Mouse (Mus musculus) small intestine, adult 2 months (tissue): ENCODE results near the gene Olfml3. TPM values are rescaled to one million over a fixed set of nuclear protein-coding genes. Genes with fewer than 3 reads are reported as not detected.

Experiments used
- H3K27ac ChIP-seq: fragments of 200-500 bp; 2 replicates; pipeline ENCODE4 v1.5.1; 2012; ENCODE audit warnings: low read depth, low read length, control low read depth, inconsistent platforms; ENCODE audit not compliant: insufficient read depth
- H3K27me3 ChIP-seq: fragments of 200-500 bp; 2 replicates; pipeline ENCODE4 v1.6.1; 2012; ENCODE audit warnings: mild to moderate bottlenecking, moderate library complexity, low read length, inconsistent platforms; ENCODE audit not compliant: control insufficient read depth, insufficient read depth
- H3K36me3 ChIP-seq: fragments of 200-500 bp; 2 replicates; pipeline ENCODE4 v1.6.1; 2012; ENCODE audit warnings: mild to moderate bottlenecking, low read length, control low read depth, inconsistent platforms; ENCODE audit not compliant: control insufficient read depth, insufficient read depth
- H3K4me1 ChIP-seq: fragments of 200-500 bp; 2 replicates; pipeline ENCODE4 v1.6.1; 2012; ENCODE audit warnings: low read length, inconsistent platforms, mixed read lengths; ENCODE audit not compliant: control insufficient read depth, insufficient read depth, insufficient read length
- H3K4me3 ChIP-seq: fragments of 200-500 bp; 2 replicates; pipeline ENCODE4 v1.5.1; 2012; ENCODE audit warnings: low read depth, mild to moderate bottlenecking, control low read depth, inconsistent platforms, low read length, moderate library complexity
- CTCF ChIP-seq: fragments of 200-500 bp; IDR thresholded peaks from 2 replicates; pipeline ENCODE4 v1.5.1; 2012; ENCODE audit warnings: low read depth, mild to moderate bottlenecking, control low read depth, inconsistent platforms, low read length, moderate library complexity, mixed read lengths; ENCODE audit not compliant: insufficient replicate concordance, insufficient read length; ENCODE audit errors: extremely low read depth
- POLR2A ChIP-seq: fragments of 200-500 bp; IDR thresholded peaks from 2 replicates; pipeline ENCODE4 v1.6.1; 2012; ENCODE audit warnings: low read depth, mild to moderate bottlenecking, control low read depth, inconsistent platforms, low read length, moderate library complexity
- WGBS: fragments of 180-500 bp; shearing (Covaris S2); methylation state at CpG from one replicate; pipeline ENCODE4 v1.1.7; 2018; 5-methylcytosine and 5-hydroxymethylcytosine counted together
- polyA plus RNA-seq: library from polyadenylated mRNA; depleted of rRNA; stranded (reverse); fragments of >200 nt; gene quantifications from 2 replicates; pipeline ENCODE4 v1.2.3, GENCODE M21; 2012

Olfml3 gene
- polyA plus RNA-seq, 1 experiment, result 5.7 TPM

- Histone ChIP-seq H3K4me3 (no peak overlapping the region), H3K36me3 (no peaks in the 10 kb centered on the region), H3K27ac (no peak overlapping the region), H3K4me1 (no peaks in the 10 kb centered on the region), H3K27me3 (no peaks in the 10 kb centered on the region)
- TF ChIP-seq CTCF (no peak), POLR2A (no peak)
- 59% methylated on average over 12 of the region's 12 CpGs for WGBS
These were observed 32.4 kb downstream of the Olfml3 start for GRCm38 (mm10) chr3:103705426-103705825.

- no peak overlapping the region for H3K4me3 ChIP-seq
- H3K4me1 ChIP-seq, result no peaks in the 10 kb centered on the region
- H3K27me3 ChIP-seq, result no peaks in the 10 kb centered on the region
- TF ChIP-seq CTCF (no peak), POLR2A (no peak)
- H3K36me3 ChIP-seq, result no peaks in the 10 kb centered on the region
- H3K27ac ChIP-seq, result no peak overlapping the region
- 69% methylated on average over 6 of the region's 6 CpGs for WGBS
These were observed 33.1 kb downstream of the Olfml3 start for GRCm38 (mm10) chr3:103704661-103705060.

- H3K27me3 ChIP-seq, result no peaks in the 10 kb centered on the region
- H3K4me3 ChIP-seq, result no peak overlapping the region
- no peak overlapping the region for H3K27ac ChIP-seq
- 89% methylated on average over 1 of the region's 1 CpGs for WGBS
- no peaks in the 10 kb centered on the region for H3K4me1 ChIP-seq
- TF ChIP-seq CTCF (no peak), POLR2A (no peak)
- no peaks in the 10 kb centered on the region for H3K36me3 ChIP-seq
These were observed 41.3 kb downstream of the Olfml3 start for GRCm38 (mm10) chr3:103696388-103696925.

GRCm38 (mm10) chr3:103695556-103695955 lies 42.2 kb downstream of the Olfml3 start:
- Histone ChIP-seq H3K4me1 (no peaks in the 10 kb centered on the region), H3K36me3 (no peaks in the 10 kb centered on the region), H3K27me3 (no peaks in the 10 kb centered on the region), H3K4me3 (no peak overlapping the region), H3K27ac (no peak overlapping the region)
- WGBS, result 54% methylated on average over 3 of the region's 3 CpGs
- TF ChIP-seq POLR2A (no peak), CTCF (no peak)

- Histone ChIP-seq H3K4me1 (no peaks in the 10 kb centered on the region), H3K36me3 (no peaks in the 10 kb centered on the region), H3K27me3 (no peaks in the 10 kb centered on the region), H3K4me3 (no peak overlapping the region), H3K27ac (no peak overlapping the region)
- no peak for TF ChIP-seq CTCF
- no peak for TF ChIP-seq POLR2A
- 67% methylated on average over 3 of the region's 3 CpGs for WGBS
These were observed 47.3 kb downstream of the Olfml3 start for GRCm38 (mm10) chr3:103690506-103690905.

GRCm38 (mm10) chr3:103689043-103689442 lies 48.8 kb downstream of the Olfml3 start:
- Histone ChIP-seq H3K36me3 (no peaks in the 10 kb centered on the region), H3K27ac (no peak overlapping the region), H3K27me3 (no peaks in the 10 kb centered on the region), H3K4me1 (no peaks in the 10 kb centered on the region), H3K4me3 (no peak overlapping the region)
- TF ChIP-seq CTCF, result no peak
- no peak for TF ChIP-seq POLR2A
- WGBS, result 55% methylated on average over 1 of the region's 1 CpGs

GRCm38 (mm10) chr3:103683966-103684319 lies 53.9 kb downstream of the Olfml3 start:
- no peak overlapping the region for H3K4me3 ChIP-seq
- no peak for TF ChIP-seq CTCF
- no peak for TF ChIP-seq POLR2A
- no peaks in the 10 kb centered on the region for H3K36me3 ChIP-seq
- H3K27me3 ChIP-seq, result 0 out of 2 replicates have a peak, but pooled peaks cover 3% of the 10 kb centered on the region
- H3K4me1 ChIP-seq, result no peaks in the 10 kb centered on the region
- H3K27ac ChIP-seq, result no peak overlapping the region
- 50% methylated on average over 5 of the region's 5 CpGs for WGBS

- no peak for TF ChIP-seq CTCF
- TF ChIP-seq POLR2A, result no peak
- 18% methylated on average over 21 of the region's 21 CpGs for WGBS
- Histone ChIP-seq H3K4me1 (no peaks in the 10 kb centered on the region), H3K36me3 (no peaks in the 10 kb centered on the region), H3K27me3 (0 out of 2 replicates have a peak, but pooled peaks cover 3% of the 10 kb centered on the region), H3K27ac (no peak overlapping the region), H3K4me3 (no peak overlapping the region)
These were observed 54.4 kb downstream of the Olfml3 start for GRCm38 (mm10) chr3:103683234-103683965.
